Mouse (Mus musculus): ENCODE results near the gene Tnnt1.
"Not testable (repeated sequence)": the region's sequence is repeated elsewhere in the genome, so short reads cannot be mapped to it uniquely, and the experiment has no call there.

The Tnnt1 gene

DNA sequence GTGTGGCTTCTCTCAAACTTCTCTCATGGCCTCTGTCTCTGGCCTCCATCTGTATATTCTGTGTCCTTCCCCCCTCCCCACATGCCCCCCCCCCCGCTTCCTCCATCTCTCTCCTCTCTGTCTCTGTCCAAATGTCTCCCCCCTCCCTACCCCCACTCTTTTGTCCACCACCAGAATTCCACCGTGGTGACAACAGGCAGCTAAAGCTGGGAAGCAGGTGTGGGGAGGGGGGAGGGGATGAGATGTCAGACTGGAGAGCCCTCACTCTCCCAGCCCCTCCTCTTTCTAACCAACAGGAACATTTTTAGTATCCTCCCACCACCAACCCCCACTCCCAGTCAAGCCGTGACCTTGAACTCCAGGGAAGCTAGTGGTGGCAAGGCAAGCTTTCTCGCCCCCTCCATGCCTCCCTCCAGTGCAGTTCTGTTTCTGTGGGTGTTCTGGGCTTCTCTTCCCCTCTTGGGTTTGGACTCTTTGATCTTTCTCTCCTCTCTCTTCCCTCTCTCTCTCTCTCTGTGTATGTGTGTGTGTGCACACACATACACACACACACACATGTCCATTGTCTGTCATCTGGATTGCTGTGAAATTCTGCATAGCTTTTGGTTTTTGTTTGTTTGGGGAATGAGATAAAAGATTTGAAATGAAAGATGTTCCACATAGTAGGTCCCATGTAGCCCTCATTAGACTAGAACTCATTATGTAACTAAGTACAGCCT is at the start of gene Tnnt1:
Tnnt1 (minus strand) TSS at position 51 of the 719 bp plus-strand sequence.
- no peak for DNase-seq (ENCODE audit: inconsistent ontology term)

GRCm38 (mm10) chr7:4562660-4563059 is 46.5 kb upstream of the Tnnt1 start:
- no peak for DNase-seq (ENCODE audit: inconsistent ontology term)

DNA sequence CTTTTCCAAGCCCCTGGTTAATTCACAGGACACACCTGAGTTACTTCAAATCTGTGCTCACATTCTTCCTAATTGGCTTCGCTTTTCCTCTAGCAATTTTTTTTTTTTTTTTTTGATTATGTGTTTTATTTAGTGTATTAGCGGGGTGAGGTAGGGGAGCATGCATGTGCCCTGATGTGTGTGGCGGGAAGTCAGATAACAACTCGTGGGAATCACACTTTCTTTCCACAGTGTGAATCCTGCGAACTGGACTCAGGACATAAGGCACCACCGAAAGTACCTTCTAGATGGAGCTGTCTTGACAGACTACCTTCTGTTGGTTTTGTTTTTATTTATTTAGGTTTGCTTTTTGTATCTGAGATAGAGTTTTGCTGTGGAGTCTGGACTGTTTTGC is 41.0 kb upstream of the Tnnt1 start:
- DNase-seq (ENCODE audit: inconsistent ontology term): no peak

DNA sequence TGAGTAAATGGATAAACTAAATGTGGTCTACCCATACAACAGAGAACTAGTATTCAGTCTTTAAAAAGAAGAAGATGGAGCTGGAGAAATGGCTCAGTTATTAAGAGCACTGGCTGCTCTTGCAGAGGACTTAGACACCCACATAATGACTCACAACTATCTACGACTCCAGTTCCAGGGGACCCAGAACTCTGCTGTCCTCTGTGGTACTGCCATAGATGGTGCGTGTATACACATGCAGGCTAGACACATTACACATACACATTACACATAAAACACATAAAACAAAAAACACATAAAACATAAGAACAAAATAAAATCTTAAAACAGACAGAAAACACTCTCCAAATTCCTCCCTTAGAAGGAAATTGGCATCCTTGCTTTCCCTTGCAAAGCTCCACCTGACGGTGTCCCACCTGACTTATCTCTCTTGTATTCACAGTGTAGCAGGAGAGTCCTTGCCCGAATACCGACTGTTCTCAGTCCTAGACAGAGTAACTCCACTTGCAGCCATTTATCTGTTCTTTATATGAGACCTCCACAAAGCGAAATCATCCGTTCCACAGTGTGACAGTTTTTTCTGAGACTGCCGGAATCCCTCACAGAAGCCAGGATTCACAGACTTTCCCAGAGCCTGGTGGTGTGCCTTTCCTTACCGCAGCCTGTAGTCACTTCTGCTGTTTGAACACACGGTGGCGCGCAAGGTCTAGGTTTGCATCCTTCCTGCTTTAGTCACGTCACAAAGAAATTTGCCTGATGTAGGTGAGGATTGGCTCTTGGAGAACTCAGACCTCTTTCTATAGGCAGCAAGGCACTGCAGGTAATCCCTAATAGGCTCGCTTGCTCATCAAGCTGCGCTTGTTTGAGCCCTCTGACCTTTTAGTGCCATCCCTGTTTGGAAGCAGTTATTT is 40.3 kb upstream of the Tnnt1 start:
- peak; percentile 79 for DNase-seq (ENCODE audit: inconsistent ontology term)

- DNase-seq (ENCODE audit: inconsistent ontology term): peak; percentile 19
Observed at GRCm38 (mm10) chr7:4547221-4547641, 31.0 kb upstream of the Tnnt1 start, which contains the start of gene Syt5. TSS of gene Syt5 (minus strand) at chr7:4547541.

GRCm38 (mm10) chr7:4546591-4547131 is 30.5 kb upstream of the Tnnt1 start:
- DNase-seq (ENCODE audit: inconsistent ontology term): peak; percentile 64

DNA sequence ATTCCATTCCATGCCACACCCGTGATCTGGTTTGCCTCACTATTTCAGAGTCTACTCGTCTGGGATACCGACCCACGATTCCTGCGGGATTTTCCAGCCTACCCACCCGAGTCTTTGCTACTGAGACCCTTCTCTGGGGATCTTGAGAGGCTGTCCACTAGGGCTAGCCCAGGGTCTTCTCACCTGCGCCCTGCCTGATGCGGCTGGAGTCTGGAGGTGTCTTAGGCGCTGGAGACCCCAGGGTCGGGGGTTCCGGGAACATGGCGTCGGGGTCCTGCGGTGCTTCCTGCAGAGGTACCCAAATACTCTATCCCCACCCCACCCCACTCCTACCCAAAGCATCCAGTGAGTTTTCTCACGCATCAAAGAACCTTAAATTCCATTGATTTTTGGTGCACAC is 29.9 kb upstream of the Tnnt1 start:
- no peak for DNase-seq (ENCODE audit: inconsistent ontology term)

- DNase-seq (ENCODE audit: inconsistent ontology term): no peak
Observed at GRCm38 (mm10) chr7:4542013-4542412, 25.8 kb upstream of the Tnnt1 start.

- no peak for DNase-seq (ENCODE audit: inconsistent ontology term)
Observed at GRCm38 (mm10) chr7:4541344-4541743, 25.2 kb upstream of the Tnnt1 start.

DNA sequence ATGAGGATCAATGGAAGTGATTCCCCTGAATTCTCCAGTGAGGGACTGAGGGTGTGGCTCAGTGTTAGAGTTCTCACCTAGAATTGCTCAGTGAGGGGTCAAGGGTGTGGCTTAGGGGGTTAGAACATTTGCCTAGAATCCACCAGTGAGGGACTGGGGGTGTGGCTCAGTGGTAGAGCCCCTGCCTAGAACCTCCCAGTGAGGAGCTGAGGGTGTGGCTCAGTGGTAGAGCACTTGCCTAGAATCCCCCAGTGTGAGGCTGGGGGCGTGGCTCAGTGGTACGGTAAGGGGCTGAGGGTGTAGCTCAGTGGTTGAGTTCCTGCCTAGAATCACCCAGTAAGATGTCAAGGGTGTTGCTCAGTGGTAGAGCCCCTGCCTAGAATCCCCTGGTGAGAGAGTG is 22.8 kb upstream of the Tnnt1 start:
- DNase-seq (ENCODE audit: inconsistent ontology term): no peak

GRCm38 (mm10) chr7:4537181-4537580 is 21.0 kb upstream of the Tnnt1 start:
- DNase-seq (ENCODE audit: inconsistent ontology term): no peak

- no peak for DNase-seq (ENCODE audit: inconsistent ontology term)
Observed at GRCm38 (mm10) chr7:4536369-4536768, 20.2 kb upstream of the Tnnt1 start.

- peak; percentile 90 for DNase-seq (ENCODE audit: inconsistent ontology term)
Observed at GRCm38 (mm10) chr7:4532005-4532729, 16.0 kb upstream of the Tnnt1 start, which contains the start of gene Dnaaf3. TSS of gene Dnaaf3 (minus strand) at chr7:4532453.

GRCm38 (mm10) chr7:4530166-4530565 is 14.0 kb upstream of the Tnnt1 start:
- DNase-seq (ENCODE audit: inconsistent ontology term): not testable (repeated sequence)

- no peak for DNase-seq (ENCODE audit: inconsistent ontology term)
Observed at GRCm38 (mm10) chr7:4527302-4527689, 11.1 kb upstream of the Tnnt1 start.

GRCm38 (mm10) chr7:4526341-4527301 is 10.4 kb upstream of the Tnnt1 start:
- peak; percentile 91 for DNase-seq (ENCODE audit: inconsistent ontology term)

- peak; percentile 64 for DNase-seq (ENCODE audit: inconsistent ontology term)
Observed at GRCm38 (mm10) chr7:4524212-4524922, 8.2 kb upstream of the Tnnt1 start, which contains the start of gene Tnni3. TSS of gene Tnni3 (minus strand) at chr7:4524229.

GRCm38 (mm10) chr7:4523205-4524130 is 7.3 kb upstream of the Tnnt1 start:
- DNase-seq (ENCODE audit: inconsistent ontology term): no peak

- DNase-seq (ENCODE audit: inconsistent ontology term): no peak
Observed at GRCm38 (mm10) chr7:4522292-4522691, 6.1 kb upstream of the Tnnt1 start.

Measured in Muller cell, postnatal 12 days (primary cell).